Mouse (Mus musculus): Measurements from ENCODE around the gene Dupd1.

DNA sequence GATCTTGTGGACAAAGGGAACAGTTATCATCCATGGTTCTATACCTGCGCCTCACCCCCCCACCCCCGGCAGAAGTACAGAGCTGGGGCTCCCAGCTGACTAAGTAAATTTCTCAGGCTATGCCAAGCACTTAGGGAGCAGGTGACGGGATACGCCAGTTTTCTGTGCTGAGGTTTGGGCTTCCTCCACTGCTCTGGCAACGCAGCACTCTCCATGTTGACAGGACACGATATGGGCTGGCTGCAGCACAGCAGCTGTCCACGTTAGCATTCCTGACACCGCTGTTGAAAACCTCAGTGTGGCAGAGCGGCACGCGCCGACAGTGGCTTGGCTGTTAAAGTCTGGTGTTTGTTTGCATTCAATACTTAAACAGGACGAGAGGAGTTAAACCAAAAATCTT is 55.2 kb downstream of the Dupd1 start:
- no peak for TF ChIP-seq GATA1 (IDR thresholded peaks at IDR 0.05; ENCODE audit: low read length)
- TF ChIP-seq TAL1 (IDR thresholded peaks at IDR 0.05; ENCODE audit: low read length) = no peak

Data from erythroblast, embryonic 14.5 days (primary cell).